Mouse (Mus musculus) MEL (cell line): ENCODE results near the gene 4930432K21Rik.

Source experiments
- CTCF ChIP-seq, 3 experiments: IDR thresholded peaks in 2 of 3; conservative IDR thresholded peaks in 1 of 3; 2 replicates each; pipeline ENCODE4 v1.5.1; 2011 to 2012; ENCODE audit warnings: low read length in 3 of 3, low read depth in 2 of 3, mild to moderate bottlenecking in 2 of 3, improper control_type of control experiment in 1 of 3, inconsistent platforms in 1 of 3, mixed read lengths in 1 of 3, moderate library complexity in 1 of 3; ENCODE audit not compliant: control insufficient read depth in 1 of 3, insufficient read depth in 1 of 3, poor library complexity in 1 of 3, severe bottlenecking in 1 of 3
- E2F4 ChIP-seq: IDR thresholded peaks from 2 replicates; pipeline ENCODE4 v1.6.1; 2011; ENCODE audit warnings: low read depth, low read length, improper control_type of control experiment, borderline replicate concordance
- POLR2A ChIP-seq, 2 experiments: IDR thresholded peaks; 2 replicates each; pipeline ENCODE4 v1.6.1; 2011 to 2012; ENCODE audit warnings: low read length in 2 of 2, mild to moderate bottlenecking in 2 of 2, control low read depth in 1 of 2, improper control_type of control experiment in 1 of 2, low read depth in 1 of 2, moderate library complexity in 1 of 2; ENCODE audit not compliant: control insufficient read depth in 1 of 2, insufficient read depth in 1 of 2, poor library complexity in 1 of 2
- RAD21 ChIP-seq: IDR thresholded peaks from 2 replicates; pipeline ENCODE4 v1.6.1; 2011; ENCODE audit warnings: mild to moderate bottlenecking, low read depth, low read length, improper control_type of control experiment
- ZKSCAN1 ChIP-seq: IDR thresholded peaks from 2 replicates; pipeline ENCODE4 v1.6.1; 2012; ENCODE audit warnings: low read depth, mild to moderate bottlenecking, inconsistent platforms, low read length, improper control_type of control experiment, moderate library complexity

- TF ChIP-seq POLR2A (IDR thresholded peaks at IDR 0.05; ENCODE audit: control insufficient read depth in 1 of 2, insufficient read depth in 1 of 2, low read depth in 1 of 2, low read length in 2 of 2, poor library complexity in 1 of 2): no peak
- no peak for TF ChIP-seq E2F4
- TF ChIP-seq RAD21: no peak
- TF ChIP-seq ZKSCAN1: no peak
- no peak for TF ChIP-seq CTCF (IDR thresholded peaks at IDR 0.05 in 2 of 3, conservative IDR thresholded peaks at IDR 0.05 in 1 of 3; ENCODE audit: control insufficient read depth in 1 of 3, insufficient read depth in 1 of 3, low read depth in 2 of 3, low read length in 3 of 3, poor library complexity in 1 of 3, severe bottlenecking in 1 of 3)
Observed at GRCm38 (mm10) chr8:84213277-84213676, 65.5 kb downstream of the 4930432K21Rik start.
